Comparison of ENCODE assay signal across 9 mouse cellular contexts in genomic region chr12:14151921-14152320, GRCm38 (mm10). TPM values are rescaled to one million over a fixed set of nuclear protein-coding genes. Genes with fewer than 3 reads are reported as not detected.
DNase-seq lines count a peak whose midpoint lies in the region; ATAC-seq and TF ChIP-seq lines count a peak whose summit lies in the region.
"Had no signal": no experiment of that assay in that cellular context is flagged by ENCODE, and none has a peak within 500 bp of the region (broad histone marks: within the 10 kb centered on the region; RNA-seq: fewer than 3 reads in every experiment).

Fam84a (minus strand) TSS chr12:14152054.

- H3K27ac ChIP-seq in forebrain, embryonic 14.5 days (ENCODE audit: low read depth, low read length): peak within 1 kb of the TSS; percentile 75; the same call in 1 of the 2 replicates
- H3K27ac ChIP-seq in heart, postnatal 0 days (ENCODE audit: low read depth): peak within 1 kb of the TSS; percentile 62; the same call in 1 of the 2 replicates
- H3K27ac ChIP-seq in liver, embryonic 13.5 days: no peak within 1 kb of the TSS
- H3K27ac ChIP-seq in neural tube, embryonic 14.5 days (ENCODE audit: low read depth, low read length): peak within 1 kb of the TSS; percentile 66; the same call in 1 of the 2 replicates

- WGBS in forebrain, embryonic 14.5 days: under 1% methylated on average over 31 of the region's 31 CpGs
- under 1% methylated on average over 31 of the region's 31 CpGs for WGBS in heart, postnatal 0 days
- under 1% methylated on average over 31 of the region's 31 CpGs for WGBS in liver, embryonic 13.5 days (ENCODE audit: insufficient replicate concordance)
- under 1% methylated on average over 31 of the region's 31 CpGs for WGBS in neural tube, embryonic 14.5 days

- no peaks in the 10 kb centered on the region for H3K9me3 ChIP-seq in forebrain, embryonic 14.5 days (replicated peaks; ENCODE audit: control insufficient read depth, low read length)
- H3K9me3 ChIP-seq in heart, postnatal 0 days (replicated peaks; ENCODE audit: control insufficient read depth, low read length): no peaks in the 10 kb centered on the region
- no peaks in the 10 kb centered on the region for H3K9me3 ChIP-seq in liver, embryonic 13.5 days (replicated peaks)
- H3K9me3 ChIP-seq in neural tube, embryonic 14.5 days (ENCODE audit: control insufficient read depth, low read length): no peaks in the 10 kb centered on the region

- peaks cover 8% of the 10 kb centered on the region for H3K4me1 ChIP-seq in forebrain, embryonic 14.5 days (ENCODE audit: control insufficient read depth, insufficient read depth, low read length)
- H3K4me1 ChIP-seq in heart, postnatal 0 days (ENCODE audit: control insufficient read depth, insufficient read depth): peaks cover 3% of the 10 kb centered on the region; the same call in 1 of the 2 replicates
- H3K4me1 ChIP-seq in liver, embryonic 13.5 days (replicated peaks): 0 out of 2 replicates have a peak, but pooled peaks cover 5% of the 10 kb centered on the region
- H3K4me1 ChIP-seq in neural tube, embryonic 14.5 days (ENCODE audit: control insufficient read depth, insufficient read depth, low read length): no peaks in the 10 kb centered on the region; the same call in 1 of the 2 replicates

- no peaks in the 10 kb centered on the region for H3K36me3 ChIP-seq in forebrain, embryonic 14.5 days (ENCODE audit: control insufficient read depth, insufficient read depth, low read length)
- H3K36me3 ChIP-seq in heart, postnatal 0 days (replicated peaks; ENCODE audit: control insufficient read depth, insufficient read depth, low read length): no peaks in the 10 kb centered on the region
- H3K36me3 ChIP-seq in liver, embryonic 13.5 days: no peaks in the 10 kb centered on the region
- H3K36me3 ChIP-seq in neural tube, embryonic 14.5 days (ENCODE audit: control insufficient read depth, insufficient read depth, low read length): no peaks in the 10 kb centered on the region

- peak; percentile 39 for DNase-seq in CD4-positive helper T cell, adult 2 months (ENCODE audit: low read depth, low spot score)
- DNase-seq in forebrain, embryonic 14.5 days (ENCODE audit: low spot score): peak; percentile 98
- DNase-seq in heart, postnatal 0 days (ENCODE audit: low spot score): peak; percentile 92
- DNase-seq in kidney, postnatal 4 days: peak; percentile 94 to 95
- peak; percentile 24 for DNase-seq in liver, embryonic 13.5 days
- peak; percentile 96 for DNase-seq in urinary bladder, postnatal 14 days (ENCODE audit: low spot score)

- no peaks in the 10 kb centered on the region for H3K27me3 ChIP-seq in forebrain, embryonic 14.5 days (replicated peaks; ENCODE audit: control insufficient read depth, insufficient read depth, low read length)
- H3K27me3 ChIP-seq in heart, postnatal 0 days (ENCODE audit: control insufficient read depth, insufficient read depth, low read length): peaks cover 34% of the 10 kb centered on the region
- H3K27me3 ChIP-seq in liver, embryonic 13.5 days: peaks cover 55% of the 10 kb centered on the region
- peaks cover 7% of the 10 kb centered on the region; the same call in 1 of the 2 replicates for H3K27me3 ChIP-seq in neural tube, embryonic 14.5 days (ENCODE audit: control insufficient read depth, insufficient read depth, low read length)

- H3K4me3 ChIP-seq in forebrain, embryonic 14.5 days (ENCODE audit: low read depth, low read length): peak within 1 kb of the TSS; percentile 52
- H3K4me3 ChIP-seq in heart, postnatal 0 days (ENCODE audit: low read depth, low read length): peak within 1 kb of the TSS; percentile 64
- peak within 1 kb of the TSS; percentile 45 for H3K4me3 ChIP-seq in liver, embryonic 13.5 days (replicated peaks)
- peak within 1 kb of the TSS; percentile 62 for H3K4me3 ChIP-seq in neural tube, embryonic 14.5 days (ENCODE audit: low read depth, low read length)

- peak within 1 kb of the TSS; percentile 94 for H3K4me2 ChIP-seq in forebrain, embryonic 14.5 days (ENCODE audit: low read length)
- peak within 1 kb of the TSS; percentile 89 for H3K4me2 ChIP-seq in heart, postnatal 0 days (ENCODE audit: low read depth, low read length)
- peak within 1 kb of the TSS; percentile 62 for H3K4me2 ChIP-seq in liver, embryonic 13.5 days
- peak within 1 kb of the TSS; percentile 69 for H3K4me2 ChIP-seq in neural tube, embryonic 14.5 days (ENCODE audit: low read depth, low read length)

- TF ChIP-seq CTCF in heart, postnatal 0 days (IDR thresholded peaks at IDR 0.05; ENCODE audit: low read depth): no peak

- peak within 1 kb of the TSS; percentile 70 for H3K9ac ChIP-seq in forebrain, embryonic 14.5 days (ENCODE audit: low read length)
- peak within 1 kb of the TSS; percentile 55 for H3K9ac ChIP-seq in heart, postnatal 0 days (replicated peaks; ENCODE audit: low read depth, low read length)
- no peak within 1 kb of the TSS for H3K9ac ChIP-seq in liver, embryonic 13.5 days
- H3K9ac ChIP-seq in neural tube, embryonic 14.5 days (replicated peaks; ENCODE audit: low read depth, low read length): peak within 1 kb of the TSS; percentile 63

- TF ChIP-seq EP300 in heart, postnatal 0 days (IDR thresholded peaks at IDR 0.05; ENCODE audit: low read depth): peak; percentile 59; the same call in 1 of the 2 replicates

- peak; percentile 78 for ATAC-seq in cerebellum, adult (ENCODE audit: insufficient number of reproducible peaks, low FRiP score, low TSS enrichment)
- peak; percentile 98 for ATAC-seq in forebrain, embryonic 14.5 days
- ATAC-seq in heart, postnatal 0 days (ENCODE audit: insufficient read depth, low read depth): peak; percentile 98
- ATAC-seq in liver, embryonic 13.5 days (ENCODE audit: low read depth): peak; percentile 87
- peak; percentile 98 for ATAC-seq in neural tube, embryonic 14.5 days (ENCODE audit: low read depth)

RNA-seq across cellular contexts. Expression of gene Fam84a, which starts in this region (rescaled TPM):
- polyA plus RNA-seq in forebrain, embryonic 14.5 days (2014; fragmentation: Nextera tagmentation; extraction: Ambion mirVana): 65.7 and 85.1 TPM in 2 replicates
- 1.3 and 1.7 TPM in 2 replicates for total RNA-seq in heart, postnatal 0 days (2014; rRNA removed; ENCODE audit: low replicate concordance)
- polyA plus RNA-seq in heart, postnatal 0 days (2015; fragmentation: Nextera tagmentation; extraction: Ambion mirVana): 1.4 and 1.7 TPM in 2 replicates
- 1.3 and 1.5 TPM in 2 replicates for polyA plus RNA-seq in liver, embryonic 13.5 days (2015; fragmentation: Nextera tagmentation; extraction: Ambion mirVana)
- 62.7 and 65.3 TPM in 2 replicates for polyA plus RNA-seq in neural tube, embryonic 14.5 days (2014; fragmentation: Nextera tagmentation; extraction: Ambion mirVana)
- total RNA-seq: MEL had no signal

Comparison
In these comparisons a context has a peak if more than half of its experiments do, and no peak if none do; other contexts are left out.
1. RNA of gene Fam84a (polyA plus RNA-seq): 65.7 to 85.1 TPM in forebrain, embryonic 14.5 days and 62.7 to 65.3 TPM in neural tube, embryonic 14.5 days; 1.4 to 1.7 TPM in heart, postnatal 0 days and 1.3 to 1.5 TPM in liver, embryonic 13.5 days; every median in the first group is over 10 times any median in the second.
2. DNase-seq: peak in every context shown above with its lines; median percentile 98 in forebrain, embryonic 14.5 days; 96 in urinary bladder, postnatal 14 days; 94 in kidney, postnatal 4 days; 92 in heart, postnatal 0 days; 39 in CD4-positive helper T cell, adult 2 months; 24 in liver, embryonic 13.5 days.
3. Peak in every context shown above with its lines, with median percentiles within 50 percentile points of each other: ATAC-seq, H3K4me2 ChIP-seq and H3K4me3 ChIP-seq.